Mouse (Mus musculus) hindbrain, embryonic 15.5 days (tissue): Measurements from ENCODE around the gene Srms. TPM values are rescaled to one million over a fixed set of nuclear protein-coding genes. Genes with fewer than 3 reads are reported as not detected.

ENCODE experiments used
- ATAC-seq: fragments of 200-750 bp; cut with Nextera tagmentation; 2 replicates; pipeline ENCODE4 v1.8.0; 2017; ENCODE audit warnings: low read depth, moderate number of reproducible peaks, moderate TSS enrichment; ENCODE audit not compliant: low FRiP score
- H3K27ac ChIP-seq: fragments of 300-500 bp; sonication (generic); replicated peaks from 2 replicates; pipeline ENCODE4 v1.5.1; 2015; ENCODE audit warnings: mild to moderate bottlenecking, inconsistent platforms
- H3K27me3 ChIP-seq: fragments of 300-500 bp; sonication (generic); 2 replicates; pipeline ENCODE4 v1.6.1; 2015; ENCODE audit warnings: control low read depth, inconsistent platforms
- H3K36me3 ChIP-seq: fragments of 300-500 bp; sonication (generic); 2 replicates; pipeline ENCODE4 v1.6.1; 2015; ENCODE audit warnings: control low read depth, inconsistent platforms
- H3K4me1 ChIP-seq: fragments of 300-500 bp; sonication (generic); replicated peaks from 2 replicates; pipeline ENCODE4 v1.6.1; 2015; ENCODE audit warnings: control low read depth, inconsistent platforms
- H3K4me2 ChIP-seq: fragments of 300-500 bp; sonication (generic); 2 replicates; pipeline ENCODE4 v1.6.1; 2015; ENCODE audit warnings: moderate library complexity, mild to moderate bottlenecking, inconsistent platforms
- H3K4me3 ChIP-seq: fragments of 300-500 bp; sonication (generic); 2 replicates; pipeline ENCODE4 v1.5.1; 2015; ENCODE audit warnings: mild to moderate bottlenecking, inconsistent platforms
- H3K9ac ChIP-seq: fragments of 300-500 bp; sonication (generic); 2 replicates; pipeline ENCODE4 v1.6.1; 2015; ENCODE audit warnings: inconsistent platforms
- H3K9me3 ChIP-seq: fragments of 300-500 bp; sonication (generic); 2 replicates; pipeline ENCODE4 v1.6.1; 2016; ENCODE audit warnings: control low read depth, inconsistent platforms
- WGBS: fragments of 180-500 bp; shearing (Covaris S2); methylation state at CpG from one replicate; pipeline ENCODE4 v1.1.7; 2015; 5-methylcytosine and 5-hydroxymethylcytosine counted together
- polyA plus RNA-seq: library from polyadenylated mRNA; unstranded; fragments of >200 nt; fragmentation: Nextera tagmentation; extraction: Ambion mirVana; gene quantifications from 2 replicates; pipeline ENCODE4 v1.2.1, GENCODE M21; 2015

Srms gene
- polyA plus RNA-seq: 0.18 and 0.20 TPM in 2 replicates

DNA sequence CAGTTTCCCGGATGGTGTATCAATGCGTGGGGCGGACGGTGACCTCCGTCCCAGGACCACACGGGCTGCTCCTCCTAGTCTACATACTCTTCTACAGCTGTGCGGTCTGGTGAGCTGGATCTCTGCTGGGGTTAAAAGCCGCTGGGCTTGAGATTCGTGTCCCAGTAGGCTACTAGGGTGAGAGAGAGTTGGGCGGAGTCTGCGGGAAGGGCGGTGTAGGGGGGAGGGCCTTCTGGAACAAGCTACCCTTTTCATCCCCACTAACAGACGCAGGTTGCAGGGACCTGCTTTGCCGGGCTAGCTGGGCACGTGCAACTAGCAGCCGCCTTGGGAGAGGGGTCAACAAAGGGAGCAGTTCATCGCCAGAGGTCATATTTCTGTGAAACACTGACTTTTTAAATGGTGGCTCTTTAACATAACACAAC, at the start of gene Srms:
Gene Srms (minus strand): TSS at position 165 of the 425 bp plus-strand sequence.
- ATAC-seq: no peak
- H3K9me3 ChIP-seq: no peaks in the 10 kb centered on the region
- H3K36me3 ChIP-seq: no peaks in the 10 kb centered on the region
- H3K9ac ChIP-seq: peak within 1 kb of the TSS; percentile 20; the same call in 1 of the 2 replicates
- no peak within 1 kb of the TSS for H3K27ac ChIP-seq
- H3K4me3 ChIP-seq: peak within 1 kb of the TSS; percentile 29
- H3K4me1 ChIP-seq: peaks cover 11% of the 10 kb centered on the region
- H3K4me2 ChIP-seq: peak within 1 kb of the TSS; percentile 53
- WGBS: 2% methylated on average over 17 of the region's 17 CpGs
- H3K27me3 ChIP-seq: peaks cover 36% of the 10 kb centered on the region

DNA sequence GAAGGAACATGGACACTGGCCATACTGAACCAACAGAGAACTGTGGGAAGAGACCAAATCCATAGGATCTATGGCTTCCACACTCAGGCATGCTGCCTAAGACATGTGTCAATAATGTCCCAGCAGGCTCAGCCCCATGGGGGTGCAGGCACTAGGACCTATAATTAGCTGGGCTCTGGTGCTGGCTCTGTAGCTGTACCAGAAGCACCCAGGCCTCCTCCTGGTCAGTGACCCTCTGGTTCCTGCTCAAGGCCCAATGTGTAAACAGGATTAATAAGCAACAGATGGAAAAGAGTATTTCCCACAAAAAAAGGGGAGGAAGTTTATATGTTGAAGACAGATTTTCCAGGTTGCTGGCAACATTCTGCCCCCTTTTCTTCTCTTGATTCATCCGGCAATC, 40.3 kb upstream of the Srms start:
- Histone ChIP-seq H3K36me3 (peaks cover 56% of the 10 kb centered on the region), H3K4me1 (no peaks in the 10 kb centered on the region), H3K4me3 (no peak overlapping the region), H3K27ac (no peak overlapping the region), H3K27me3 (no peaks in the 10 kb centered on the region), H3K4me2 (no peak overlapping the region), H3K9me3 (no peaks in the 10 kb centered on the region), H3K9ac (no peak overlapping the region)
- 96% methylated on average over 1 of the region's 1 CpGs for WGBS
- no peak for ATAC-seq

DNA sequence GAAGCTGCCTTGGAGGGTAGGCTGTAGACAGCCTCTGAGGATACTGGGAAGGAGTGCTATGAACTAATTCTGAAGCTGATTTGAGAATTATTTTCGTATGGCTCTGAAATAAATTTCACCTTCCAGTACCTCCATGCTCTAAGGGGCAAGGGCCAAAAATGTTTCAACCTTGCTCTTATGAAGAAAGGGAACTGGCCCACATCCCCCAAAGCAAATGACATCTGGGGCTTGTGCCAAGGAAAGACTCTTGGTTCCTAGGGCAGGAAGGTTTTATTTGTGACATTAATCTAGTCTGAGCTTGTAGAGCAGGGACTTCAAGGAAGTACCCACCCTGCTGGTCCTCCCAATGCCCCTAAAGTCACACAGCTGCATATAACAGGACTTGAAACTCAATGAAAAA, 38.9 kb upstream of the Srms start:
- WGBS: 91% methylated on average over 1 of the region's 1 CpGs
- Histone ChIP-seq H3K4me1 (no peaks in the 10 kb centered on the region), H3K27ac (no peak overlapping the region), H3K36me3 (peaks cover 46% of the 10 kb centered on the region), H3K9ac (no peak overlapping the region), H3K27me3 (no peaks in the 10 kb centered on the region), H3K4me3 (no peak overlapping the region), H3K4me2 (no peak overlapping the region), H3K9me3 (no peaks in the 10 kb centered on the region)
- ATAC-seq: no peak

DNA sequence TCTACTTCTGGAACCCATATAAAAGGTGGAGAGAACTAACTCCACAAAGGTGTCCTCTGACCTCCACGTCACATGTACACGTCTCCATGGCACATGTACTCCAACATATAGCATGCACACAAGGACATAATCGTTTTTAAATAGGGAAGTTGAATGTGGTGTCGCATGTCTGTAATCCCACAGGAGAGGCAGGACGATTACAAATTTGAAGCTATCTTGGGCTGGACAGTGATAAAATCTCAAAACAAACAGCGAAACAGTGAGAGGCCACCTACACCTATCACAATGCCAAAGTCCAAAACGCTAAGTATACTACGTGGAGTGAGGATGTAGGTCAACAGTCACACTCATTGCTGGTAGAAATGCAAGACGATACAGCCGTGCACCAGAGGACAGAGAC, 36.2 kb upstream of the Srms start:
- 88% methylated on average over 10 of the region's 10 CpGs for WGBS
- no peaks in the 10 kb centered on the region for H3K9me3 ChIP-seq
- H3K4me3 ChIP-seq: no peak overlapping the region
- no peak overlapping the region for H3K27ac ChIP-seq
- H3K4me2 ChIP-seq: no peak overlapping the region
- H3K36me3 ChIP-seq: peaks cover 25% of the 10 kb centered on the region
- H3K27me3 ChIP-seq: no peaks in the 10 kb centered on the region
- ATAC-seq: no peak
- no peak overlapping the region for H3K9ac ChIP-seq
- H3K4me1 ChIP-seq: no peaks in the 10 kb centered on the region

DNA sequence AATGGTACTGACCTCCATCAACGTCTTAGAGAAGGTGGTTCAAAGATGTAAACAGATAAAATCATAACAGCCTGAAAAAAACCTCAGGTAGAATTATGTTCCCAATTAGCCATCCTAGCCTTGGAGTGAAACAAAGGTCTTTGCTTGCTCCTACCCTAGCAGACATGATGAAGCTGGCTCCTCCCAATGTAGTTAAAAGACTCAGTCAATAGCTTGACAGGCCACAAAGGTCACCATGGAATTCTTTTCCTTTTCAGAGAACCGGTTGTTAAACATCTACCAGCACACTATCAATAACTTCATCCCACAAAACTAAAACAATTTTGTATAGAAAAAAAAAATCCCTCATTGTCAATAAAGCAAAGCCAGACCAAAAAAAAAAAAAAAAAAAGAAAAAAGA, 32.0 kb upstream of the Srms start:
- no peak overlapping the region for H3K27ac ChIP-seq
- 12% methylated on average over 2 of the region's 2 CpGs for WGBS
- no peaks in the 10 kb centered on the region for H3K36me3 ChIP-seq
- H3K4me2 ChIP-seq: no peak overlapping the region
- H3K27me3 ChIP-seq: no peaks in the 10 kb centered on the region
- no peak overlapping the region for H3K4me3 ChIP-seq
- H3K9ac ChIP-seq: no peak overlapping the region
- H3K9me3 ChIP-seq: no peaks in the 10 kb centered on the region
- H3K4me1 ChIP-seq: no peaks in the 10 kb centered on the region
- ATAC-seq: no peak

DNA sequence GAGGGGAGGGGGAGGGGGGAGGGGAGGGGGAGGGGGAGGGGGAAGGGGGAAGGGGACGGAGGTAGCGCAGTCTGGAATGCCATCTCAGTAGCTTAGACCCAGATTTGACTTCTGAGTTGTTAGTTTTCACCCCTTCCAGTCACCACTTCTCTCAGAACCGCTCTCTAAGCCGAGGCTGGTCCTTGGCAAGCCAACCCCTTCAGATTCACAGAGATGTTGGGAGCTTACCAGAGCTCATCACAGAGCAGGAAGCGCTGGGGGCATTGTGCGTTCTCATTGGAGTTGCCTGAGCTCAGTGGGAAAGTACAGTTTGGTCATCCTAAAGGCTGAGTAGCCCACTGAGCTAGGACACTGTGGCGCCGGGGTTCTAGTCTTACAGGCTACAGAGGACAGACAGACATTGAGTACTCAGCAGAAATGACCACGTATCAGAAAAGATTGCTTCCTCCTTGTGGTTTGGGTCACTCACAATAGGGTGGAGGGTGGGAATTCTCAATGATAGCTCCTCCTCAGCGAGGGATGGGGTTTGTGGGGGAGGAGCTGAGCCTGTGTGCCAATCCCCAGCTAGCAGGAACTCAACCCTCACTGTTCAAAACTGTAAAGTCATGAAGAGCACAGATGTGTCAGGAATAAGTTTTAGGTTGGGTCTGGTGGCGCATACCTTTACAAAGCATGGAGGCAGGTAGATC, 30.9 kb upstream of the Srms start:
- WGBS: 34% methylated on average over 9 of the region's 11 CpGs
- Histone ChIP-seq H3K4me3 (no peak overlapping the region), H3K27ac (no peak overlapping the region), H3K36me3 (no peaks in the 10 kb centered on the region), H3K9me3 (no peaks in the 10 kb centered on the region), H3K4me1 (no peaks in the 10 kb centered on the region), H3K27me3 (no peaks in the 10 kb centered on the region), H3K9ac (no peak overlapping the region), H3K4me2 (no peak overlapping the region)
- ATAC-seq: no peak

DNA sequence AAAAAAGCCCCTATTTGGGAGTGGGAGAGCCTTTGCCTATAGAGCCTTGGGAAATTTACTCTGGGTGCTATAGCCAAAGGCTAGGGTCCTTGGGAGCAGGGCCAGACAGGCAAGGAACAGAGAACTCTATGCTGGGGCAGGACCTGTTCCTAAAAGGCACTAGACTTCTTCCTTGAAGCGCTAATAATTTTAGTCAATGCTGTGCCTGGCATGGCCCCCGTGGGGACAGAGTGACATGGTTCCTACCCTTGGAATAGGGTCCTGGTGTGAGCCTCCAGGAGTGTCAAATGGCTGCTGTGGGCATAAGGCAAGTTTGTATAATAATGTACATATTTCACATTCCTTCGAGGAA, 29.3 kb upstream of the Srms start:
- WGBS: 64% methylated on average over 3 of the region's 3 CpGs
- no peak for ATAC-seq

DNA sequence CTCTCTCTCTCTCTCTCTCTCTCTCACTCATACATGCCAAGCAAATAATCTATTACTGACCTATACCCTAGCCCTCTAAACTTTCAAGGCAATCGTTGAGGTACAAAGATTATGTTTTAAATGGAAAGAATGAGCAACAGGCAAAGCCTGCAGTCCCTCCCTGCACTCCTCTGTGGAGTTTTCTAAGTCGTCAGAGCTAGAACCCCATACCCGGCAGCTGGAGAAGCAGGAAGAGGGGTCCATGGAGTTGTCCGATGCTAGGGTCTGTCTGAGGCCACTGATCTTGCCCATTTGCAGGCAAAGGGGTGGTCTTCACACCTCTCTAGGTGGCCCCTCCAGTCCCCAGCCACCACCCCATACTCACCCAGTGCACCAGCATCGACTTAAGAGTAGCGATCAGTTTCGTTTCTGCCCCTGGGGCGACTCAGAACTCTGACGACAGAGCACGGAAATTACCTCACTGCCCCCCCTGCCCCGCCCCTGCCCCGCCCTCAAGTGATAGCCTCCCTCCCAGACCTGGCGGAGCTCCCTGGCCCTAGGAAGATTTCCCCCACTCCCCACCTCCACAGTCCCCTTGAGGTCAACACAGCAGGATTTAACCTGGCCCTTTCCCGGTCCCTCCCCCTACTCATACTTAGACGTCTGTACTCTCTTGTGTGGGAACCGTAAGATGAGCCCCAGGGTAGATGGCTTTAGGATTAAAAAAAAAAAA, 28.8 kb upstream of the Srms start, which contains the start of gene Helz2:
Gene Helz2 (minus strand): TSS at position 426 of the 712 bp plus-strand sequence.
- no peak within 1 kb of the TSS for H3K27ac ChIP-seq
- H3K4me3 ChIP-seq: peak within 1 kb of the TSS; percentile 21
- no peak for ATAC-seq
- H3K9me3 ChIP-seq: no peaks in the 10 kb centered on the region
- H3K4me2 ChIP-seq: peak within 1 kb of the TSS; percentile 46
- no peaks in the 10 kb centered on the region for H3K36me3 ChIP-seq
- WGBS: 21% methylated on average over 15 of the region's 16 CpGs
- no peak within 1 kb of the TSS for H3K9ac ChIP-seq
- H3K27me3 ChIP-seq: no peaks in the 10 kb centered on the region
- no peaks in the 10 kb centered on the region for H3K4me1 ChIP-seq

More for the DNA sequence above, 29.3 kb upstream of the Srms start:
- no peak overlapping the region for H3K9ac ChIP-seq
- no peak overlapping the region for H3K27ac ChIP-seq
- no peaks in the 10 kb centered on the region for H3K4me1 ChIP-seq
- no peak overlapping the region for H3K4me3 ChIP-seq
- H3K36me3 ChIP-seq: no peaks in the 10 kb centered on the region
- H3K27me3 ChIP-seq: no peaks in the 10 kb centered on the region
- H3K4me2 ChIP-seq: peak overlapping the region; percentile 46; the same call in 1 of the 2 replicates
- no peaks in the 10 kb centered on the region for H3K9me3 ChIP-seq

DNA sequence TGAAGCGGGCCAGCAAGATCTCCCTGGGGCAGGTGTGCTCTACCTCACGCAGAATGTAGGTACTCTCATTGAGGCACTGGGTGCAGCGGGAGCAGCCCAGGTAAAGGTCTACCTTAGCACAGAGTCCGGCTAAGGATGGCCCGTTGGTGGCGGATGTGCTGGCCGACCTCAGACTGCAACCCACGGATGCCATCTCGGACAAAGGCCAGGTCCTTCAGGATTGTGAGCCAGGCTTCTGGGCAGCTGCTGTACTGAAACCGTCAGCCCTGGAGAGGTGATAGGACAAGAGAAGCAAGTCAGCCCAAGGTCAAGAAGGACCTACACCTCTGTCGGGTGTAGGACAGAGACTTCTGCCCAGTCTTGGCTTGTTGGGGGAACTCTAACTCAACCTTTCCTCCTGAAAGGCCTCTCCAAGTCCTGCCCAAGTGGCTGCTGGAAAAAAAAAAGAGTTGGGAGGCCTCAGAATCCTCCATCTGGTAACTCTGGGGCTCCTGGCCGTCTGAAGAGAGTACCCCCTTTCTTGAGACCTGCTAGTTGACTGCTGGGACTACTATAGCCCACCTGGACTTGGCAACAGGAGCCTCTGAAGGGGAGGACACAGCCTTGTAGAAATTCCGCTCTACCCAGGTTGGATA, 27.9 kb upstream of the Srms start:
- Histone ChIP-seq H3K4me3 (no peak overlapping the region), H3K4me1 (no peaks in the 10 kb centered on the region), H3K27ac (no peak overlapping the region), H3K36me3 (no peaks in the 10 kb centered on the region), H3K27me3 (no peaks in the 10 kb centered on the region), H3K4me2 (no peak overlapping the region), H3K9ac (no peak overlapping the region), H3K9me3 (no peaks in the 10 kb centered on the region)
- ATAC-seq: no peak
- 92% methylated on average over 13 of the region's 13 CpGs for WGBS

DNA sequence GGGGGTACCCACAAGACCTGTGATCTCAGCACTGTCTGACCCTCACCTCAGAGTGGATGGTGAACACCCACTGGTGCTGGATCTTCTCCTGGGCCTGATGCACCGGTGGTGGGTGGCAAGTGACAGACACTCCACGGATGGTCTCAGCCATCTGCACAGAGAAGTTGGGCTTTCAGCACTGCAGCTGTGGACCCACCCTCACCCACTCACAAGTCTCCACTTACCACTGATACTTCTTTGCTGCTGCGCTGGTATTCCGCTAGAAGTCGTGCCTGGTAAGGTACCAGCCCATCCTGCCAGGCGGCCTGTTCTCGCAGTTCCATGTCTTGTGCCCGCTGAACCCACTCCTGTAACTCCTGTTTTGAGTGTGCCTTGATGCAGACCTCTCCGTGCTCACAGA, 26.3 kb upstream of the Srms start:
- no peaks in the 10 kb centered on the region for H3K9me3 ChIP-seq
- ATAC-seq: no peak
- no peak overlapping the region for H3K4me2 ChIP-seq
- no peak overlapping the region for H3K9ac ChIP-seq
- no peaks in the 10 kb centered on the region for H3K27me3 ChIP-seq
- H3K36me3 ChIP-seq: no peaks in the 10 kb centered on the region
- H3K4me3 ChIP-seq: no peak overlapping the region
- no peaks in the 10 kb centered on the region for H3K4me1 ChIP-seq
- 92% methylated on average over 9 of the region's 9 CpGs for WGBS
- no peak overlapping the region for H3K27ac ChIP-seq

DNA sequence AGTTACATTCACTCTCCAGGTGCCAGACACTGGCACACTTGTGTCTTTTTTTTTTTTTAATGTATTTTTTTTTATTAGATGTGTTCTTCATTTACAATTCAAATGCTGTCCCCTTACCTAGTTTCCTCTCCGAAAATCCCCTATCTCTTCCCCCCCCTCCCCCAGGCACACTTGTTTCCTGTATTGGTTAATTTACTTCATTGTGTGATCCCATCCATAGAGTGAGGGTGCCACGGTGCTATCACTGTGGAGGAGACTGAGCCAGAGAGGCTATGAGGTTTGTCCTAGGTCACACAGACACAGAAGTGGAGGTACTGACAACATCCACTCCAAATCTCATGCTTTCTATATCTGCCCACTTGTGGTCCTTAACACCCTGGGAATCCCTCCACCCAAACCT, 25.9 kb upstream of the Srms start:
- Histone ChIP-seq H3K9me3 (no peaks in the 10 kb centered on the region), H3K27me3 (no peaks in the 10 kb centered on the region), H3K4me2 (no peak overlapping the region), H3K27ac (no peak overlapping the region), H3K4me3 (no peak overlapping the region), H3K36me3 (no peaks in the 10 kb centered on the region), H3K4me1 (no peaks in the 10 kb centered on the region), H3K9ac (no peak overlapping the region)
- 66% methylated on average over 2 of the region's 2 CpGs for WGBS
- no peak for ATAC-seq

DNA sequence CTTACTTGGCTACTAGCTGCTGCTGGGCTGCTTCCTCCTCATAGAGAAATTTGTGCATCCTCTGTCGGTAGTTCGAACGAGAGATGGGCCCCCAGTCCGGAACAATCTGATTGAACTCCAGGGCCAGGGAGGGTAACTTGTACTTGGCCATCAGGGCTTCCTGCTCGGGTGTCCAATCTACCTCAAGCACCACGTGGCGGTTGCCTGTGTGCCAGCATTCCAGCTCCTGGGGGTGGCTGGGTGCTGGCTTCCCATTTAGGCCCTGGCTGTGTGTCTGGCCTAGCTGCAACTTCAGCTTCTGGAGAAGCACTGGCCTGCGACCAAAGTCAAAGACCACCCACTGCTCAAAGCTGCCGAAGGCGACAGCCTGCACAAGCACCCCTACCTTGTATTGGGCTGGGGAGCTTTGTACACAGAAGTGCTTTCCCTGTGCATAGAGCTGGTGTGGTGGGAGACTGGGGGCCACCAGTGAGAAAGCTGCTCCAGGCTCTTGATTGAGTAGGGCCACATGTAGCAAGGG, 25.2 kb upstream of the Srms start:
- no peak overlapping the region for H3K9ac ChIP-seq
- no peaks in the 10 kb centered on the region for H3K27me3 ChIP-seq
- no peak for ATAC-seq
- 64% methylated on average over 10 of the region's 10 CpGs for WGBS
- H3K4me3 ChIP-seq: no peak overlapping the region
- H3K9me3 ChIP-seq: no peaks in the 10 kb centered on the region
- no peaks in the 10 kb centered on the region for H3K4me1 ChIP-seq
- no peaks in the 10 kb centered on the region for H3K36me3 ChIP-seq
- no peak overlapping the region for H3K4me2 ChIP-seq
- H3K27ac ChIP-seq: no peak overlapping the region
